Mouse (Mus musculus) lung, postnatal 0 days (tissue): ENCODE measurements around the gene Oprm1.

Experiments used
- CTCF ChIP-seq: IDR thresholded peaks from 2 replicates; pipeline ENCODE4 v1.5.1; 2016; ENCODE audit warnings: antibody characterized with exemption, mild to moderate bottlenecking
- EP300 ChIP-seq: IDR thresholded peaks from 2 replicates; pipeline ENCODE4 v1.6.1; 2016; ENCODE audit warnings: antibody characterized with exemption, mild to moderate bottlenecking, control low read depth

- TF ChIP-seq CTCF (peak; percentile 70), EP300 (no peak)
Observed at GRCm38 (mm10) chr10:6885460-6885859, 127.2 kb downstream of the Oprm1 start.
